ENCODE assay signal across 24 mouse cellular contexts in the genomic region with DNA sequence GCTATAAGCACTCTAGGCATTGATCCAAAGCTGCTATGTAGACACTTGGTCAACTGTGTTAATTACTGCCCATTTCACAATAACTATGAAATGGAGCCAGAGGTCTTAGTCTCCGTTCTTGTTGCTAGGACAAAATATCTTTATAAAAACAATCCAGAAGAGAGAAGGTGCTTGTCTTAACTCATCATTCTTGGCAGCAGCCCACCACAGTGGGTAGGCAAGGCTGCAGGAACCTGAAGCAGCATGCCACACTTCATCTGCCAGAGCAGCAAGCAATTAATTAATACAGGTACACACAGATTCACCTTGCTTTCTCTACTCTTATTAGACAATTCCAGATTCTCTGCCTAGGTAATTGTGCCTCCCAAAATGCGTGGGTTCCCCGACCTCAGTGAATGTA.
"Had no signal": no experiment of that assay in that cellular context is flagged by ENCODE, and none has a peak within 500 bp of the region (broad histone marks: within the 10 kb centered on the region; RNA-seq: fewer than 3 reads in every experiment).

No protein-coding gene starts in this region.

- H3K4me1 ChIP-seq: heart, embryonic 10.5 days; heart, embryonic 12.5 days; intestine, embryonic 15.5 days; liver, embryonic 12.5 days had no signal

- H3K9me3 ChIP-seq: heart, embryonic 10.5 days; heart, embryonic 12.5 days; hindbrain, embryonic 10.5 days; hindbrain, embryonic 12.5 days; intestine, embryonic 15.5 days; limb, embryonic 10.5 days; limb, embryonic 12.5 days; liver, embryonic 12.5 days had no signal

- DNase-seq: gastrocnemius, postnatal 14 days; gastrocnemius, postnatal 36 days; heart, adult 18-20 months; heart, postnatal 10 days; heart, postnatal 4 days; kidney, adult 18-20 months; kidney, adult 8-10 months; kidney, postnatal 10 days; kidney, postnatal 25 days; kidney, postnatal 4 days had no signal

- H3K27ac ChIP-seq: heart, embryonic 10.5 days; hindbrain, embryonic 10.5 days; hindbrain, embryonic 12.5 days; hindbrain, embryonic 14.5 days; intestine, embryonic 15.5 days; layer of hippocampus, adult 2 months; limb, embryonic 10.5 days; limb, embryonic 12.5 days; liver, embryonic 12.5 days; liver, embryonic 14.5 days had no signal

- H3K27me3 ChIP-seq: heart, embryonic 12.5 days; hindbrain, embryonic 12.5 days; intestine, embryonic 15.5 days; limb, embryonic 12.5 days; liver, embryonic 12.5 days had no signal

- H3K36me3 ChIP-seq: heart, embryonic 10.5 days; heart, embryonic 12.5 days; hindbrain, embryonic 10.5 days; hindbrain, embryonic 12.5 days; intestine, embryonic 15.5 days; limb, embryonic 10.5 days; limb, embryonic 12.5 days; liver, embryonic 12.5 days had no signal

- ATAC-seq: hindbrain, embryonic 16.5 days; inflammation-experienced regulatory T-cells, adult 6 months; intestine, embryonic 15.5 days; intestine, postnatal 0 days; liver, embryonic 12.5 days had no signal

- H3K9ac ChIP-seq: heart, embryonic 12.5 days; hindbrain, embryonic 12.5 days; hindbrain, embryonic 14.5 days; intestine, embryonic 15.5 days; limb, embryonic 12.5 days; liver, embryonic 12.5 days; liver, embryonic 14.5 days had no signal

- H3K4me3 ChIP-seq: heart, embryonic 10.5 days; heart, embryonic 12.5 days; hindbrain, embryonic 10.5 days; hindbrain, embryonic 12.5 days; intestine, embryonic 15.5 days; layer of hippocampus, adult 2 months; limb, embryonic 10.5 days; limb, embryonic 12.5 days; liver, embryonic 12.5 days had no signal

- H3K4me2 ChIP-seq: heart, embryonic 12.5 days; hindbrain, embryonic 12.5 days; hindbrain, embryonic 14.5 days; intestine, embryonic 15.5 days; limb, embryonic 12.5 days; liver, embryonic 12.5 days had no signal
